Mouse (Mus musculus) heart, embryonic 13.5 days (tissue): ENCODE results near the gene Nod2. TPM values are rescaled to one million over a fixed set of nuclear protein-coding genes. Genes with fewer than 3 reads are reported as not detected.

ENCODE experiments used
- ATAC-seq: fragments of 200-750 bp; cut with Nextera tagmentation; 2 replicates; pipeline ENCODE4 v1.8.0; 2017; ENCODE audit warnings: moderate TSS enrichment; ENCODE audit not compliant: insufficient number of reproducible peaks, low FRiP score, low TSS enrichment; ENCODE audit errors: extremely low read depth
- H3K27ac ChIP-seq: fragments of 300-500 bp; sonication (generic); replicated peaks from 2 replicates; pipeline ENCODE4 v1.5.1; 2015; ENCODE audit warnings: moderate library complexity, mild to moderate bottlenecking, inconsistent platforms
- H3K27me3 ChIP-seq: fragments of 300-500 bp; sonication (generic); replicated peaks from 2 replicates; pipeline ENCODE4 v1.6.1; 2015; ENCODE audit warnings: mild to moderate bottlenecking, inconsistent platforms
- H3K36me3 ChIP-seq: fragments of 300-500 bp; sonication (generic); 2 replicates; pipeline ENCODE4 v1.6.1; 2015; ENCODE audit warnings: mild to moderate bottlenecking, inconsistent platforms
- H3K4me1 ChIP-seq: fragments of 300-500 bp; sonication (generic); 2 replicates; pipeline ENCODE4 v1.6.1; 2015; ENCODE audit warnings: inconsistent platforms
- H3K4me2 ChIP-seq: fragments of 300-500 bp; sonication (generic); 2 replicates; pipeline ENCODE4 v1.6.1; 2015; ENCODE audit warnings: inconsistent platforms, mild to moderate bottlenecking, moderate library complexity
- H3K4me3 ChIP-seq: fragments of 300-500 bp; sonication (generic); 2 replicates; pipeline ENCODE4 v1.5.1; 2015; ENCODE audit warnings: moderate library complexity, mild to moderate bottlenecking, inconsistent platforms
- H3K9ac ChIP-seq: fragments of 300-500 bp; sonication (generic); 2 replicates; pipeline ENCODE4 v1.6.1; 2015; ENCODE audit warnings: inconsistent platforms, mild to moderate bottlenecking, moderate library complexity
- H3K9me3 ChIP-seq: fragments of 300-500 bp; sonication (generic); 2 replicates; pipeline ENCODE4 v1.6.1; 2016; ENCODE audit warnings: inconsistent platforms
- WGBS: fragments of 180-500 bp; shearing (Covaris S2); methylation state at CpG from one replicate; pipeline ENCODE4 v1.1.7; 2015; ENCODE audit warnings: mixed read lengths; 5-methylcytosine and 5-hydroxymethylcytosine counted together
- polyA plus RNA-seq: library from polyadenylated mRNA; unstranded; fragments of >200 nt; fragmentation: Nextera tagmentation; extraction: Ambion mirVana; gene quantifications from 2 replicates; pipeline ENCODE4 v1.2.1, GENCODE M21; 2015

The Nod2 gene
- polyA plus RNA-seq, 1 experiment from 2014 or later, result 0.08 TPM

GRCm38 (mm10) chr8:88619513-88619912, 27.6 kb upstream of the Nod2 start:
- no peak overlapping the region for H3K27ac ChIP-seq
- peaks cover 4% of the 10 kb centered on the region; the same call in 1 of the 2 replicates for H3K4me1 ChIP-seq
- no peak for ATAC-seq
- H3K36me3 ChIP-seq, result no peaks in the 10 kb centered on the region
- peaks cover 63% of the 10 kb centered on the region for H3K27me3 ChIP-seq
- no peak overlapping the region for H3K4me3 ChIP-seq
- H3K4me2 ChIP-seq, result no peak overlapping the region
- 68% methylated on average over 3 of the region's 3 CpGs for WGBS
- no peaks in the 10 kb centered on the region for H3K9me3 ChIP-seq
- no peak overlapping the region for H3K9ac ChIP-seq

GRCm38 (mm10) chr8:88620931-88621330, 26.2 kb upstream of the Nod2 start:
- no peaks in the 10 kb centered on the region for H3K36me3 ChIP-seq
- no peak overlapping the region for H3K4me2 ChIP-seq
- 44% methylated on average over 5 of the region's 5 CpGs for WGBS
- no peaks in the 10 kb centered on the region for H3K9me3 ChIP-seq
- H3K9ac ChIP-seq, result no peak overlapping the region
- no peak overlapping the region for H3K4me3 ChIP-seq
- no peak overlapping the region for H3K27ac ChIP-seq
- peaks cover 65% of the 10 kb centered on the region for H3K27me3 ChIP-seq
- ATAC-seq, result no peak
- H3K4me1 ChIP-seq, result peaks cover 4% of the 10 kb centered on the region; the same call in 1 of the 2 replicates

GRCm38 (mm10) chr8:88621408-88621807, 25.7 kb upstream of the Nod2 start:
- Histone ChIP-seq H3K27me3 (peaks cover 70% of the 10 kb centered on the region), H3K4me2 (no peak overlapping the region), H3K36me3 (no peaks in the 10 kb centered on the region), H3K4me1 (peaks cover 4% of the 10 kb centered on the region; the same call in 1 of the 2 replicates), H3K9ac (no peak overlapping the region), H3K4me3 (no peak overlapping the region), H3K27ac (no peak overlapping the region), H3K9me3 (no peaks in the 10 kb centered on the region)
- no peak for ATAC-seq
- 1% methylated on average over 8 of the region's 8 CpGs for WGBS

- Histone ChIP-seq H3K36me3 (no peaks in the 10 kb centered on the region), H3K4me1 (peaks cover 10% of the 10 kb centered on the region), H3K4me3 (no peak overlapping the region), H3K4me2 (no peak overlapping the region), H3K27me3 (peaks cover 82% of the 10 kb centered on the region), H3K9ac (no peak overlapping the region), H3K27ac (no peak overlapping the region), H3K9me3 (no peaks in the 10 kb centered on the region)
- WGBS, result 58% methylated on average over 3 of the region's 3 CpGs
- ATAC-seq, result no peak
These were observed 23.8 kb upstream of the Nod2 start for GRCm38 (mm10) chr8:88623351-88623750.

GRCm38 (mm10) chr8:88624276-88624675, 22.8 kb upstream of the Nod2 start:
- Histone ChIP-seq H3K9ac (no peak overlapping the region), H3K4me3 (no peak overlapping the region), H3K4me2 (no peak overlapping the region), H3K9me3 (no peaks in the 10 kb centered on the region), H3K27me3 (peaks cover 88% of the 10 kb centered on the region), H3K27ac (no peak overlapping the region), H3K36me3 (no peaks in the 10 kb centered on the region), H3K4me1 (peaks cover 10% of the 10 kb centered on the region)
- 80% methylated on average over 3 of the region's 3 CpGs for WGBS
- no peak for ATAC-seq

GRCm38 (mm10) chr8:88626433-88626832, 20.7 kb upstream of the Nod2 start:
- Histone ChIP-seq H3K4me1 (peaks cover 6% of the 10 kb centered on the region), H3K4me2 (no peak overlapping the region), H3K27ac (no peak overlapping the region), H3K9me3 (no peaks in the 10 kb centered on the region), H3K9ac (no peak overlapping the region), H3K27me3 (peaks cover 77% of the 10 kb centered on the region), H3K4me3 (no peak overlapping the region), H3K36me3 (no peaks in the 10 kb centered on the region)
- no peak for ATAC-seq
- WGBS, result 59% methylated on average over 3 of the region's 3 CpGs

- Histone ChIP-seq H3K27ac (no peak overlapping the region), H3K9ac (peak overlapping the region; percentile 83), H3K4me2 (peak overlapping the region; percentile 91), H3K4me3 (peak overlapping the region; percentile 62), H3K27me3 (peaks cover 74% of the 10 kb centered on the region), H3K4me1 (peaks cover 6% of the 10 kb centered on the region), H3K36me3 (no peaks in the 10 kb centered on the region), H3K9me3 (no peaks in the 10 kb centered on the region)
- ATAC-seq, result no peak
- WGBS, result 10% methylated on average over 19 of the region's 19 CpGs
These were observed 20.2 kb upstream of the Nod2 start for GRCm38 (mm10) chr8:88626940-88627264.

GRCm38 (mm10) chr8:88627265-88627991, 19.7 kb upstream of the Nod2 start:
- no peaks in the 10 kb centered on the region for H3K36me3 ChIP-seq
- H3K4me2 ChIP-seq, result peak overlapping the region; percentile 91
- H3K4me1 ChIP-seq, result peaks cover 6% of the 10 kb centered on the region
- no peaks in the 10 kb centered on the region for H3K9me3 ChIP-seq
- H3K27ac ChIP-seq, result no peak overlapping the region
- H3K27me3 ChIP-seq, result peaks cover 68% of the 10 kb centered on the region
- ATAC-seq, result peak; percentile 39; the same call in 1 of the 2 replicates
- peak overlapping the region; percentile 83 for H3K9ac ChIP-seq
- under 1% methylated on average over 105 of the region's 105 CpGs for WGBS
- H3K4me3 ChIP-seq, result peak overlapping the region; percentile 62

GRCm38 (mm10) chr8:88628001-88628774, 18.9 kb upstream of the Nod2 start:
- Histone ChIP-seq H3K27me3 (peaks cover 61% of the 10 kb centered on the region), H3K4me1 (peaks cover 6% of the 10 kb centered on the region), H3K4me2 (peak overlapping the region; percentile 91), H3K27ac (no peak overlapping the region), H3K4me3 (peak overlapping the region; percentile 62), H3K9ac (peak overlapping the region; percentile 83), H3K36me3 (no peaks in the 10 kb centered on the region), H3K9me3 (no peaks in the 10 kb centered on the region)
- ATAC-seq, result no peak
- 62% methylated on average over 14 of the region's 14 CpGs for WGBS

- no peaks in the 10 kb centered on the region for H3K9me3 ChIP-seq
- no peak for ATAC-seq
- no peak overlapping the region for H3K9ac ChIP-seq
- H3K4me2 ChIP-seq, result no peak overlapping the region
- H3K4me1 ChIP-seq, result peaks cover 10% of the 10 kb centered on the region
- no peak overlapping the region for H3K27ac ChIP-seq
- H3K4me3 ChIP-seq, result no peak overlapping the region
- H3K27me3 ChIP-seq, result peaks cover 40% of the 10 kb centered on the region
- no peaks in the 10 kb centered on the region for H3K36me3 ChIP-seq
- WGBS, result 62% methylated on average over 4 of the region's 4 CpGs
These were observed 16.9 kb upstream of the Nod2 start for GRCm38 (mm10) chr8:88630225-88630624.

- peaks cover 32% of the 10 kb centered on the region for H3K27me3 ChIP-seq
- no peak overlapping the region for H3K4me2 ChIP-seq
- peaks cover 10% of the 10 kb centered on the region for H3K4me1 ChIP-seq
- H3K9ac ChIP-seq, result no peak overlapping the region
- no peak overlapping the region for H3K27ac ChIP-seq
- no peaks in the 10 kb centered on the region for H3K9me3 ChIP-seq
- no peak overlapping the region for H3K4me3 ChIP-seq
- no peaks in the 10 kb centered on the region for H3K36me3 ChIP-seq
- ATAC-seq, result no peak
These were observed 16.0 kb upstream of the Nod2 start for GRCm38 (mm10) chr8:88631081-88631480.
